Mouse (Mus musculus) hindbrain, postnatal 0 days (tissue): Measurements from ENCODE around the gene Ripor2. TPM values are rescaled to one million over a fixed set of nuclear protein-coding genes. Genes with fewer than 3 reads are reported as not detected.

Experiments
- ATAC-seq: fragments of 200-750 bp; cut with Nextera tagmentation; 2 replicates; pipeline ENCODE4 v1.8.0; 2017; ENCODE audit warnings: mild to moderate bottlenecking, moderate TSS enrichment, moderate library complexity
- DNase-seq: peaks from one replicate; pipeline ENCODE4 v3.0.0-alpha.2; 2015; ENCODE audit warnings: low spot score
- H3K27ac ChIP-seq: fragments of 300-500 bp; sonication (generic); 2 replicates; pipeline ENCODE4 v1.5.1; 2014; ENCODE audit warnings: mild to moderate bottlenecking
- H3K27me3 ChIP-seq: fragments of 300-500 bp; sonication (generic); 2 replicates; pipeline ENCODE4 v1.6.1; 2014; ENCODE audit warnings: low read length, mixed read lengths; ENCODE audit not compliant: insufficient read depth
- H3K36me3 ChIP-seq: fragments of 300-500 bp; sonication (generic); 2 replicates; pipeline ENCODE4 v1.6.1; 2014; ENCODE audit warnings: low read length, mixed read lengths; ENCODE audit not compliant: insufficient read depth
- H3K4me1 ChIP-seq: fragments of 300-500 bp; sonication (generic); 2 replicates; pipeline ENCODE4 v1.6.1; 2014; ENCODE audit warnings: antibody characterized with exemption, low read length, mixed read lengths; ENCODE audit not compliant: insufficient read depth
- H3K4me2 ChIP-seq: fragments of 300-500 bp; sonication (generic); 2 replicates; pipeline ENCODE4 v1.6.1; 2014; ENCODE audit warnings: low read depth, mild to moderate bottlenecking, low read length, moderate library complexity, mixed read lengths
- H3K4me3 ChIP-seq: fragments of 300-500 bp; sonication (generic); 2 replicates; pipeline ENCODE4 v1.5.1; 2014; ENCODE audit warnings: low read length
- H3K9ac ChIP-seq: fragments of 300-500 bp; sonication (generic); replicated peaks from 2 replicates; pipeline ENCODE4 v1.6.1; 2014; ENCODE audit warnings: mild to moderate bottlenecking, low read length, moderate library complexity, mixed read lengths
- H3K9me3 ChIP-seq: fragments of 300-500 bp; sonication (generic); 2 replicates; pipeline ENCODE4 v1.6.1; 2016; ENCODE audit warnings: low read length, mixed read lengths
- CTCF ChIP-seq: IDR thresholded peaks from 2 replicates; pipeline ENCODE4 v1.5.1; 2016; ENCODE audit warnings: antibody characterized with exemption, control low read depth, low read depth
- WGBS: fragments of 180-500 bp; shearing (Covaris S2); extraction: QIAGEN DNeasy Blood & Tissue Kit; methylation state at CpG from one replicate; pipeline ENCODE4 v1.1.7; 2014; 5-methylcytosine and 5-hydroxymethylcytosine counted together
- polyA plus RNA-seq: library from polyadenylated mRNA; unstranded; fragments of >200 nt; fragmentation: Nextera tagmentation; extraction: Ambion mirVana; gene quantifications from 2 replicates; pipeline ENCODE4 v1.2.1, GENCODE M21; 2015
- total RNA-seq: library from RNA; depleted of rRNA; stranded (reverse); fragments of >200 nt; gene quantifications from 2 replicates; pipeline ENCODE4 v1.2.3, GENCODE M21; 2014

Ripor2 gene
- total and polyA plus RNA-seq, 2 experiments from 2014 or later = 12.5 to 32.9 TPM

- no peak for TF ChIP-seq CTCF
- no peak for DNase-seq
- 91% methylated on average over 3 of the region's 3 CpGs for WGBS
- Histone ChIP-seq H3K9me3 (no peaks in the 10 kb centered on the region), H3K27ac (no peak overlapping the region), H3K4me2 (no peak overlapping the region), H3K4me3 (no peak overlapping the region), H3K27me3 (no peaks in the 10 kb centered on the region), H3K36me3 (no peaks in the 10 kb centered on the region), H3K9ac (no peak overlapping the region), H3K4me1 (peaks cover 7% of the 10 kb centered on the region; the same call in 1 of the 2 replicates)
- ATAC-seq = no peak
Observed at GRCm38 (mm10) chr13:24645146-24645545, 63.2 kb downstream of the Ripor2 start.

DNA sequence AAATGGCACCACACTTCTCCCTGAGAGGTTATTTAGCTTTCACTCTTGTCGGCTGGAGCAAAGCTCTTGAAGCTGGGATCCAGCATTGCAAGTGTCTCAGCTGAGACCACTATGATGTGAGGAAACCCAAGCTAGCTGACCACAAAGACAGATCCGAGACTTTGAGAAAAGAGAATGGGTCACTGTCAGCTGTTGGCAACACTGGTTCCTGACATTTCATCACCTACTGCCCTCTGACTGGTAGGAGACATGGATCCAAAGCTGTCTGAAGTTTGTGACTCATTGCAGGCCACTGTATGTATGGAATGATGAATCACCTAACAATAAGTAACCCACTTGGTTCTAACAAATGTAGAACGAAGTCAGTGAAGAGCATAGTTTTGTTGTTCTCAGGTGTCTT is 64.3 kb downstream of the Ripor2 start:
- Histone ChIP-seq H3K4me3 (no peak overlapping the region), H3K36me3 (no peaks in the 10 kb centered on the region), H3K27ac (no peak overlapping the region), H3K4me1 (peaks cover 7% of the 10 kb centered on the region; the same call in 1 of the 2 replicates), H3K27me3 (no peaks in the 10 kb centered on the region), H3K9me3 (no peaks in the 10 kb centered on the region), H3K9ac (no peak overlapping the region), H3K4me2 (no peak overlapping the region)
- TF ChIP-seq CTCF = no peak
- DNase-seq = no peak
- no peak for ATAC-seq
- 90% methylated on average over 3 of the region's 3 CpGs for whole genome bisulfite sequencing

GRCm38 (mm10) chr13:24647444-24647843 is 65.5 kb downstream of the Ripor2 start:
- H3K4me3 ChIP-seq = no peak overlapping the region
- no peak for DNase-seq
- TF ChIP-seq CTCF = no peak
- no peaks in the 10 kb centered on the region for H3K27me3 ChIP-seq
- H3K27ac ChIP-seq = no peak overlapping the region
- no peaks in the 10 kb centered on the region for H3K4me1 ChIP-seq
- H3K9me3 ChIP-seq = no peaks in the 10 kb centered on the region
- H3K36me3 ChIP-seq = no peaks in the 10 kb centered on the region
- H3K9ac ChIP-seq = no peak overlapping the region
- WGBS = 79% methylated on average over 2 of the region's 2 CpGs
- ATAC-seq = no peak
- no peak overlapping the region for H3K4me2 ChIP-seq

GRCm38 (mm10) chr13:24648027-24648426 is 66.0 kb downstream of the Ripor2 start:
- no peak for TF ChIP-seq CTCF
- H3K9me3 ChIP-seq = no peaks in the 10 kb centered on the region
- no peak overlapping the region for H3K4me2 ChIP-seq
- no peak for ATAC-seq
- no peaks in the 10 kb centered on the region for H3K4me1 ChIP-seq
- H3K4me3 ChIP-seq = no peak overlapping the region
- no peaks in the 10 kb centered on the region for H3K36me3 ChIP-seq
- peak overlapping the region; percentile 32; the same call in 1 of the 2 replicates for H3K27ac ChIP-seq
- peak; percentile 16 for DNase-seq
- WGBS = 31% methylated on average over 5 of the region's 5 CpGs
- no peak overlapping the region for H3K9ac ChIP-seq
- no peaks in the 10 kb centered on the region for H3K27me3 ChIP-seq

DNA sequence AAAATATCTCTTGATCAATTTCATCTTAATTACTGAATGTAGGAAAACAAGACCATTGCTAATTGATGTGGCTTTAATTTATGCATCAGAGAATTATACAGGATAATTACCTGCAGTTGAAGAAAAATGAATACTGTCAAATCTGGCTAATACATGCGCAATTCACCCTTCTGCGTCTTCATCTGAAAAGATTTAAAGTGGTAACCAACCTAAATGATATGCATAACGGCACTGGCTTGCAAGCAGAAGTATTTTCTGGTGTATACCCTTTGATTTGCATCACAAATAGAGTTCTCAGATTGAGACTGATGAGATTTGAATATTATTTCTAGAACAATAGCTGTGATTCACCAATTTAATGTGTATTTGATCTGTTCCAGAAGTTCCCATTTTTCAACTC is 66.7 kb downstream of the Ripor2 start:
- 73% methylated on average over 3 of the region's 3 CpGs for WGBS
- H3K27ac ChIP-seq = no peak overlapping the region
- no peaks in the 10 kb centered on the region for H3K36me3 ChIP-seq
- H3K9me3 ChIP-seq = no peaks in the 10 kb centered on the region
- no peaks in the 10 kb centered on the region for H3K27me3 ChIP-seq
- DNase-seq (no peak), ATAC-seq (no peak)
- no peak overlapping the region for H3K9ac ChIP-seq
- no peak overlapping the region for H3K4me2 ChIP-seq
- no peak overlapping the region for H3K4me3 ChIP-seq
- no peaks in the 10 kb centered on the region for H3K4me1 ChIP-seq
- no peak for TF ChIP-seq CTCF

- ATAC-seq (no peak), DNase-seq (no peak)
- no peaks in the 10 kb centered on the region for H3K36me3 ChIP-seq
- no peak overlapping the region for H3K4me3 ChIP-seq
- TF ChIP-seq CTCF = no peak
- 67% methylated on average over 2 of the region's 2 CpGs for WGBS
- H3K27me3 ChIP-seq = no peaks in the 10 kb centered on the region
- H3K9me3 ChIP-seq = no peaks in the 10 kb centered on the region
- no peak overlapping the region for H3K27ac ChIP-seq
- H3K4me1 ChIP-seq = no peaks in the 10 kb centered on the region
- H3K4me2 ChIP-seq = no peak overlapping the region
- no peak overlapping the region for H3K9ac ChIP-seq
Observed at GRCm38 (mm10) chr13:24649099-24649498, 67.1 kb downstream of the Ripor2 start.

- no peak overlapping the region for H3K9ac ChIP-seq
- 45% methylated on average over 3 of the region's 3 CpGs for WGBS
- ATAC-seq = peak; percentile 58; the same call in 1 of the 2 replicates
- H3K4me3 ChIP-seq = no peak overlapping the region
- DNase-seq = peak; percentile 23
- H3K4me1 ChIP-seq = no peaks in the 10 kb centered on the region
- no peaks in the 10 kb centered on the region for H3K27me3 ChIP-seq
- no peaks in the 10 kb centered on the region for H3K9me3 ChIP-seq
- TF ChIP-seq CTCF = no peak
- 0 out of 2 replicates have a peak overlapping the region, but pooled peaks have one; percentile 48 for H3K27ac ChIP-seq
- H3K36me3 ChIP-seq = no peaks in the 10 kb centered on the region
- no peak overlapping the region for H3K4me2 ChIP-seq
Observed at GRCm38 (mm10) chr13:24651018-24651417, 69.0 kb downstream of the Ripor2 start.
